Mouse (Mus musculus) lung, embryonic 14.5 days (tissue): Measurements from ENCODE around the gene Smarcd1. TPM values are rescaled to one million over a fixed set of nuclear protein-coding genes. Genes with fewer than 3 reads are reported as not detected.
"Not testable (repeated sequence)": the region's sequence is repeated elsewhere in the genome, so short reads cannot be mapped to it uniquely, and the experiment has no call there.

Source experiments
- ATAC-seq: fragments of 200-750 bp; cut with Nextera tagmentation; 2 replicates; pipeline ENCODE4 v1.8.0; 2017; ENCODE audit warnings: mild to moderate bottlenecking, moderate TSS enrichment, moderate library complexity; ENCODE audit not compliant: insufficient read depth
- DNase-seq: peaks from one replicate; pipeline ENCODE4 v3.0.0-alpha.2; 2015
- H3K27ac ChIP-seq: fragments of 300-500 bp; sonication (generic); 2 replicates; pipeline ENCODE4 v1.5.1; 2014; ENCODE audit warnings: low read depth, mild to moderate bottlenecking, moderate library complexity
- H3K27me3 ChIP-seq: fragments of 300-500 bp; sonication (generic); 2 replicates; pipeline ENCODE4 v1.6.1; 2014; ENCODE audit warnings: low read length, control low read depth; ENCODE audit not compliant: insufficient read depth
- H3K36me3 ChIP-seq: fragments of 300-500 bp; sonication (generic); 2 replicates; pipeline ENCODE4 v1.6.1; 2014; ENCODE audit warnings: control low read depth; ENCODE audit not compliant: insufficient read depth
- H3K4me1 ChIP-seq: fragments of 300-500 bp; sonication (generic); 2 replicates; pipeline ENCODE4 v1.6.1; 2014; ENCODE audit warnings: antibody characterized with exemption, control low read depth; ENCODE audit not compliant: insufficient read depth
- H3K4me2 ChIP-seq: fragments of 300-500 bp; sonication (generic); 2 replicates; pipeline ENCODE4 v1.6.1; 2014; ENCODE audit warnings: mild to moderate bottlenecking
- H3K4me3 ChIP-seq: fragments of 300-500 bp; sonication (generic); 2 replicates; pipeline ENCODE4 v1.5.1; 2014; ENCODE audit warnings: low read depth, low read length
- H3K9ac ChIP-seq: fragments of 300-500 bp; sonication (generic); 2 replicates; pipeline ENCODE4 v1.6.1; 2014
- H3K9me3 ChIP-seq: fragments of 300-500 bp; sonication (generic); 2 replicates; pipeline ENCODE4 v1.6.1; 2016; ENCODE audit warnings: low read depth, low read length, control low read depth
- CTCF ChIP-seq: IDR thresholded peaks from 2 replicates; pipeline ENCODE4 v1.5.1; 2016; ENCODE audit warnings: antibody characterized with exemption, low read depth
- WGBS: fragments of 180-500 bp; shearing (Covaris S2); extraction: QIAGEN DNeasy Blood & Tissue Kit; methylation state at CpG from one replicate; pipeline ENCODE4 v1.1.7; 2014; 5-methylcytosine and 5-hydroxymethylcytosine counted together
- polyA plus RNA-seq: library from polyadenylated mRNA; unstranded; fragments of >200 nt; fragmentation: Nextera tagmentation; extraction: Ambion mirVana; gene quantifications from 2 replicates; pipeline ENCODE4 v1.2.1, GENCODE M21; 2014

Gene Smarcd1
- polyA plus RNA-seq, 1 experiment from 2014 or later: 63.5 TPM

DNA sequence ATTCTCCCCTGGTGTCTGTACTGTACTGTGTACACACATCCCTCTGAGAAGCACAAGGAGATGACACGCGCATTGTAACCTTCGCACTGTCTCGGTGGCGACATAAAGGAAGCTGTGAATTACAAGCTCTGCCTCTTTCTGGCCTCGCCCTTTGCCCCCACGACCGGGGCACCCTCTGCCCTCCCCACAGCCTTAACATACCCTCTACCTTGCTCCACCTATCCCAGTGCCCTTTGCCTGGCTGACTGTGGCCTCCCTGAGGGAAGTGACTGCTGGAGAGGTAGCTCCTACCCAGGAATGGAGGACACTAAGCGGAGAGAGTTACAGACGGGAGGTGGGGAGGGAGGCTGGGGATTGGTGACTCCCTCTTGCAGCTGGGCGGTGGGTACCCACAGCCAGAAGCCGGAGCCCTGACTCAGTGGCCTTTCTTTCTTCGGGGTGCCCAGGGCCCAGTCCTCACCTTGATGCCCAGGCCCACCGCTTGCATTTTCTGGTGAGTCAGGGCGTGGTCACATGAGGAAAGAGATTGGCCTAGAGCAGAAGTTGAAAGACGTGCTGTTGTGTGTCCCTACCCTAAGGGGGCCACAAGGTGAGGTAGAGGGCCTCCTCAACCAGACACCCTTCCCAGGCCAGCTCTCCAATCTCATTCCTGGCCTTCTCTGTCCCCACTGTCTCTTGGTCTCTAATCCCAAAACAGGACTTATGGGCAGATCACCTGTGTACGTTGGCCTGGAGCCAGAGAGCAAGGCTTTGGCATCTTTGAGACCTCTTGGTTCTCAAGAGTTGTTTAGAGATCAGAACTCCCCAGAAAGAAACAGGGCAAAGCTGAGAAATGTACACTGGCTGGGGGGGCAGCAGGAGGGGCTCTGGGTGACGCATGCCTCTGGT is 1.5 kb upstream of the Smarcd1 start:
- H3K9me3 ChIP-seq: no peaks in the 10 kb centered on the region
- H3K4me2 ChIP-seq: no peak overlapping the region
- H3K27me3 ChIP-seq: no peaks in the 10 kb centered on the region
- no peak for DNase-seq
- H3K9ac ChIP-seq: no peak overlapping the region
- peaks cover 20% of the 10 kb centered on the region for H3K36me3 ChIP-seq
- no peak for ATAC-seq
- peaks cover 4% of the 10 kb centered on the region; the same call in 1 of the 2 replicates for H3K4me1 ChIP-seq
- 83% methylated on average over 18 of the region's 18 CpGs for WGBS
- H3K4me3 ChIP-seq: no peak overlapping the region
- no peak overlapping the region for H3K27ac ChIP-seq
- no peak for TF ChIP-seq CTCF

- 38% methylated on average over 16 of the region's 16 CpGs for WGBS
- H3K36me3 ChIP-seq: peaks cover 29% of the 10 kb centered on the region
- not testable (repeated sequence) for DNase-seq, H3K27ac ChIP-seq, H3K9me3 ChIP-seq, H3K27me3 ChIP-seq, H3K4me1 ChIP-seq
- H3K4me2 ChIP-seq: peak overlapping the region; percentile 71
- peak overlapping the region; percentile 83 for H3K4me3 ChIP-seq
- H3K9ac ChIP-seq: peak overlapping the region; percentile 94
- peak; percentile 0; the same call in 1 of the 2 replicates for ATAC-seq
These were observed 310 bp upstream of the Smarcd1 start for GRCm38 (mm10) chr15:99701640-99701998.

- 59% methylated on average over 9 of the region's 9 CpGs for WGBS
- DNase-seq (no peak), ATAC-seq (no peak)
- no peaks in the 10 kb centered on the region for H3K9me3 ChIP-seq
- H3K4me1 ChIP-seq: peaks cover 4% of the 10 kb centered on the region; the same call in 1 of the 2 replicates
- no peak for TF ChIP-seq CTCF
- H3K36me3 ChIP-seq: peaks cover 43% of the 10 kb centered on the region
- H3K9ac ChIP-seq: peak overlapping the region; percentile 94
- H3K4me2 ChIP-seq: peak overlapping the region; percentile 71
- H3K4me3 ChIP-seq: peak overlapping the region; percentile 83
- no peak overlapping the region for H3K27ac ChIP-seq
- no peaks in the 10 kb centered on the region for H3K27me3 ChIP-seq
These were observed 1.2 kb downstream of the Smarcd1 start for GRCm38 (mm10) chr15:99703104-99703503.

DNA sequence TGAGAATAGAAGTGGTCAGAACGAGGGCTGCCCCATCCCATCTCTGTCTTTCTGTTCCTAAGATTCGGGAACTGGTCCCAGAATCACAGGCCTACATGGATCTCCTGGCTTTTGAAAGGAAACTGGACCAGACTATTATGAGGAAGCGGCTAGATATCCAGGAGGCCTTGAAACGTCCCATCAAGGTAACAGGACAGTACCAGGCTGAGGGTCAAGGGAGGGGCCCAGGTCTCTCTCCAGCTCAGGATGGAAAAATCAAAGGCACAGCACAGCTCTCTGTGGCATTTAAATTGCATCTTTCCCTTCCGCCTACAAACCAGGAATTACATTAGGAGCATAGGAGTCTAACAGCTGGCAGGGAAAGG is 1.7 kb downstream of the Smarcd1 start:
- ATAC-seq: no peak

DNA sequence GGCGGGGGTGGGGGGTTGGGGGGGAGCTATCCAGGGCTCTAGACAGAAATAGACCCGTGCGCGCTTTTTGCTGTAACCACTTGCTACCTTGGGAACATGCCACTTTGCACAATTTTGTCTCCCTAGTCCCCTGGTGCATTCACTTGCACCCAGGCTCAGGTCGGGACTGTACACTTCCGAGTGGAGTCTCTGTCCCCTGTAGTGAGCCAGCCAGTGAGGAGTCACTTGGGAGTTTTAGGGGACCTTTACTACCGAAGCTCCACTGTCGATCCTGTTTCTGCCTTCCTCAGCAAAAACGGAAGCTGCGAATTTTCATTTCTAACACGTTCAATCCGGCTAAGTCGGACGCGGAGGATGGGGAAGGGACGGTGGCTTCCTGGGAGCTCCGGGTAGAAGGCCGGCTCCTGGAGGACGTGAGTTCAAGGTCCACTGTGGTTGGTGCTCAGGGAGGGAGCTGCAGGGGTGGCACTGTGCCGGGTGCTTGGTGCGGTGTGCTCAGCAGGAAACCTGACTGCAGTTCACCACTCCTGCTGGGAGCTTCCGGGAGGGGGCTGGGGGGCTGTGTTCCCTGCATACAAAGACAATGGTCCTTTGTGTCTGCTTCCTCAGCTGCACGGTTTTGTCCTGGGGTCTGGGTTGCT is 2.2 kb downstream of the Smarcd1 start:
- ATAC-seq (no peak), DNase-seq (peak; percentile 21)
- peaks cover 4% of the 10 kb centered on the region; the same call in 1 of the 2 replicates for H3K4me1 ChIP-seq
- H3K4me2 ChIP-seq: peak overlapping the region; percentile 29; the same call in 1 of the 2 replicates
- no peaks in the 10 kb centered on the region for H3K9me3 ChIP-seq
- H3K36me3 ChIP-seq: peaks cover 54% of the 10 kb centered on the region
- H3K4me3 ChIP-seq: peak overlapping the region; percentile 4; the same call in 1 of the 2 replicates
- 53% methylated on average over 23 of the region's 23 CpGs for WGBS
- TF ChIP-seq CTCF: no peak
- H3K9ac ChIP-seq: peak overlapping the region; percentile 16; the same call in 1 of the 2 replicates
- no peaks in the 10 kb centered on the region for H3K27me3 ChIP-seq
- H3K27ac ChIP-seq: peak overlapping the region; percentile 46; the same call in 1 of the 2 replicates

More for the DNA sequence above, 1.7 kb downstream of the Smarcd1 start:
- H3K4me2 ChIP-seq: peak overlapping the region; percentile 71
- H3K4me3 ChIP-seq: no peak overlapping the region
- peaks cover 4% of the 10 kb centered on the region; the same call in 1 of the 2 replicates for H3K4me1 ChIP-seq
- H3K9me3 ChIP-seq: no peaks in the 10 kb centered on the region
- no peak for TF ChIP-seq CTCF
- H3K27me3 ChIP-seq: no peaks in the 10 kb centered on the region
- DNase-seq: no peak
- peaks cover 49% of the 10 kb centered on the region for H3K36me3 ChIP-seq
- WGBS: 75% methylated on average over 5 of the region's 5 CpGs
- peak overlapping the region; percentile 42; the same call in 1 of the 2 replicates for H3K27ac ChIP-seq
- H3K9ac ChIP-seq: peak overlapping the region; percentile 94; the same call in 1 of the 2 replicates

DNA sequence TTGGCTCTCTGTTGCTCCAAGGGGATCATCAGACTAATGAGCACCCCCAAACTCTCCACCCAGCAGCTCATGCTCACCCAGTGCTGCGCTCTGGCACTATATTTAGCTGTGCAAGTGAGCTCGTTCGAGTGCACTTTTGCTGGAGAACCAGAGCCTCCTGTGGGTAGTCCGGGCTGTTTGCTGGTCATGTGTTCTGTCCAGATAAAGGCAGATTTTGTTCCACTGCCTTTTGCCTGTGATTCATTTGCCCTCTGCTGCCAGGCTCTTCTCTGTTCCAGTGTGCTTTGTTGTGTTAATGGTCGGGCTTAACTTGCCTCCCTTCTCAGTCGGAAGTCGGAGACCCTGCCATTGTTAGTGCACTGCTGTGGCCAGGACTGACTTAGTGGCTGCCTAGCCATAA is 3.0 kb downstream of the Smarcd1 start:
- Histone ChIP-seq H3K4me1 (peaks cover 4% of the 10 kb centered on the region; the same call in 1 of the 2 replicates), H3K36me3 (peaks cover 61% of the 10 kb centered on the region), H3K4me2 (peak overlapping the region; percentile 29; the same call in 1 of the 2 replicates), H3K4me3 (no peak overlapping the region), H3K9ac (peak overlapping the region; percentile 16), H3K27me3 (no peaks in the 10 kb centered on the region), H3K27ac (peak overlapping the region; percentile 46; the same call in 1 of the 2 replicates), H3K9me3 (no peaks in the 10 kb centered on the region)
- DNase-seq (no peak), ATAC-seq (no peak)
- no peak for TF ChIP-seq CTCF
- WGBS: 78% methylated on average over 7 of the region's 7 CpGs
